Mouse (Mus musculus): ENCODE measurements around the gene Rere.
A peak's percentile ranks its signal among the peaks of the same experiment; 100 is the strongest.

GRCm38 (mm10) chr4:150295966-150296365 lies 14.5 kb downstream of the Rere start:
- TF ChIP-seq POLR2A (IDR thresholded peaks at IDR 0.05; ENCODE audit: control insufficient read depth in 1 of 2, insufficient read depth in 1 of 2, low read depth in 1 of 2, low read length in 2 of 2, poor library complexity in 1 of 2), result no peak
- TF ChIP-seq CTCF (IDR thresholded peaks at IDR 0.05 in 2 of 3, conservative IDR thresholded peaks at IDR 0.05 in 1 of 3; ENCODE audit: control insufficient read depth in 1 of 3, insufficient read depth in 1 of 3, low read depth in 2 of 3, low read length in 3 of 3, poor library complexity in 1 of 3, severe bottlenecking in 1 of 3), result peak; percentile 32 to 56 (median 33)
- TF ChIP-seq E2F4 (IDR thresholded peaks at IDR 0.05; ENCODE audit: borderline replicate concordance, low read depth, low read length), result no peak
- no peak for TF ChIP-seq KAT2A (conservative IDR thresholded peaks at IDR 0.05; ENCODE audit: low read depth, low read length)
- TF ChIP-seq MAFK (IDR thresholded peaks at IDR 0.05; ENCODE audit: borderline replicate concordance, low read depth, low read length), result no peak
- no peak for TF ChIP-seq GATA1 (IDR thresholded peaks at IDR 0.05; ENCODE audit: low read depth, low read length)
- TF ChIP-seq TBP (IDR thresholded peaks at IDR 0.05; ENCODE audit: low read depth, low read length), result no peak
- no peak for TF ChIP-seq MEF2A (IDR thresholded peaks at IDR 0.05; ENCODE audit: extremely low read depth, insufficient replicate concordance, low read depth, low read length, poor library complexity, severe bottlenecking)
- no peak for TF ChIP-seq ZNF384 (IDR thresholded peaks at IDR 0.05; ENCODE audit: low read depth, low read length)

Measured in MEL (cell line).